Mouse (Mus musculus) erythroblast, embryonic 14.5 days (primary cell): ENCODE results near the gene Vmn1r183. TPM values are rescaled to one million over a fixed set of nuclear protein-coding genes. Genes with fewer than 3 reads are reported as not detected.
"Not testable (repeated sequence)": the region's sequence is repeated elsewhere in the genome, so short reads cannot be mapped to it uniquely, and the experiment has no call there.

Source experiments
- H3K27me3 ChIP-seq: 2 replicates; pipeline ENCODE4 v1.6.1; 2012; ENCODE audit warnings: inconsistent platforms; ENCODE audit not compliant: control insufficient read depth
- H3K36me3 ChIP-seq: 2 replicates; pipeline ENCODE4 v1.6.1; 2012; ENCODE audit warnings: mild to moderate bottlenecking, inconsistent platforms; ENCODE audit not compliant: control insufficient read depth
- H3K4me1 ChIP-seq: 2 replicates; pipeline ENCODE4 v1.6.1; 2012; ENCODE audit warnings: inconsistent platforms; ENCODE audit not compliant: control insufficient read depth
- H3K4me3 ChIP-seq: replicated peaks from 2 replicates; pipeline ENCODE3; 2012; ENCODE audit warnings: moderate library complexity, mild to moderate bottlenecking, inconsistent platforms
- H3K9me3 ChIP-seq: 2 replicates; pipeline ENCODE4 v1.6.1; 2012; ENCODE audit warnings: low read length, inconsistent platforms, mixed read lengths; ENCODE audit not compliant: control insufficient read depth
- GATA1 ChIP-seq: IDR thresholded peaks from 2 replicates; pipeline ENCODE4 v1.6.1; 2012; ENCODE audit warnings: low read length, inconsistent platforms, mixed read lengths
- TAL1 ChIP-seq: IDR thresholded peaks from 3 replicates; pipeline ENCODE4 v1.6.1; 2012; ENCODE audit warnings: low read length, inconsistent platforms, mixed read lengths
- polyA plus RNA-seq: library from polyadenylated mRNA; stranded (reverse); fragments of >175 nt; gene quantifications from 2 replicates; pipeline ENCODE4 v1.2.3, GENCODE M21; 2012

Gene Vmn1r183
- under 0.01 TPM in 2 replicates for polyA plus RNA-seq

DNA sequence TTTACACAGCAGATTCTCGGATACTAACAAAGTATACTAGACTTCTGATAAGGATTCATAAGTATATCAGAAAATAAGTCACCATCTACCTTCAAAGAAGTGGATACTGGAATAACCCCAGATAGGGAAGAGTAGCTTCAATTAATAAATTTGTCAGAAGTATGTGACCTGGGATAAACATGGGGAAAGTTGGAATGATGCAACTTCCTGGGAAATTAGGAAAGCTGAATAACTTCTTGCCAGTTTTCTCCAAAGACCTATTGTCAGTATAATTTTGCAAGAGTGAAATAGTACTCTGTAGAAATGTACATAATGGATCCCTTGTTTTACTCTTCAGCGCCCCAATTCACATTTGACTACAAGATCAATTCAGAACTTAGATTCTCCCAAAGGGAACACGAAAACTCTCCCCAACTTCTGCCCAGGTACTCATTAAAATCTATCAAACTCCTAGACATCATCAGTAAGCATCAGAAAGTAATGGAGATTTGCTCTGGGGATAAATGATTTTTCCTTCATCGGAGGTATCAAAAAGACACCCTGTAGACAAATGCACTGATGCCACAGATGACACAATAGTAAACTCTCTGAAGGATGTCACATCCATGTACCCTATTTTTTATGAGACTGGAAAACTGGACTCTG, at the start of gene Vmn1r183:
Vmn1r183 (plus strand) TSS at position 595 of the 645 bp plus-strand sequence.
- H3K27me3 ChIP-seq: no peaks in the 10 kb centered on the region
- H3K9me3 ChIP-seq: no peaks in the 10 kb centered on the region
- no peaks in the 10 kb centered on the region for H3K4me1 ChIP-seq
- H3K4me3 ChIP-seq: no peak within 1 kb of the TSS
- TF ChIP-seq TAL1: no peak
- no peak for TF ChIP-seq GATA1
- H3K36me3 ChIP-seq: no peaks in the 10 kb centered on the region

DNA sequence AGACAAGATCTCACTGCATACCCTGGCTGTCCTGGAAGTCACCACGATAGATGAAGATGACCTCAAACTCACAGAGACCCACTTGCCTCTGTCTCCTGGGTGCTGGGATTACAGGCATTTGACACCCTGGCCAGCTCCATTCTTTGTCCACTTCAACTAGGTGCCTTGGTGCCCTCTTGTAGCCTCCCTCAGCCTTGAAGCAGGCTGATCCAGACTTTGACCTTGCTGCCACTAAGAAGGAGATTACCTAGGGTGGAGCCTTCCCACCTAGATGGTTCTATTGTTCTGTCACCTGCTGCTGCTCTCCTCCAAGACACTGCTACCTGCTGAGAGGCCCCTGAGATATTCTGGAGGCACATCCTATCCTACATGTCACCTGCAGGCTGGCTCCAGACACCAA, 21.4 kb downstream of the Vmn1r183 start:
- H3K4me3 ChIP-seq: not testable (repeated sequence)

DNA sequence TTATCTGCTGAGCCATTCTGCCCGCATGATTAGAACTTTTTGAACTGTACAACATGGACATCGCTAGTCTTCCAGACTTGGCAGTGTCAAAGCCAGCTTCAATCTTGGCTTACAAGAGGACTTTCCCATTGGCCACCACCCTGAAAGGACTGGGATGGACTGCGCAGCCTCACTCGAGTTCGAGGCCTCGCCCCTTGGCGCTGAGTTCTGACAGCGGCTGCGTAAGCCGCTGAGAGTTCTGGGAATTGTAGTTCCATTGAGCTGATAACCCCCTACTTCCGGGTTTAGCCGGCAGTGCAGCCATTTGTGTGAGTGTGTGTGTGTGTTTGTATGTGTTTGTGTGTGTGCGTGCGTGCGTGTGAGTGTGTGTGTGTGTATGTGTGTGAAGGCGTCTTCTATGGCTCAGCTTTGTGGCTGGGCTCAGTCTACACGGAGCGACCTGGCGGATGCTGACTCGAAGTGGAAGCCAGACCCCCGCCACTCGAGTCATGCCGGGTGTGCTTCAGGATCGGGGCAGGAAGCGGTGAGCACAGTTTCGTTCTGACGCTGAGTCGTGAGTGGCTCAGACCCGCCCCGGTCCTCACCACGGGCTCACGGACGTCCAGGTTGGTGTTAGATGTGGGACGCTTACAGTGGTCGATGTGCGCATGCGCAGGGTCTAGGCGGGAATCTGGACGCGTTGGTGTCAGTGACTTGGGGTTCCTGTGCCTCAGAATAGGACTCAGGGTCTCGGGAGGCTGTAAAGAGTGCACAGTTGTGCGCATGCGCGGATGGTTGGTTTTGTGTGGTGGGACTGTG, 28.8 kb downstream of the Vmn1r183 start, which contains the start of gene Zfp180:
Zfp180 (plus strand) TSS at position 291 of the 798 bp plus-strand sequence.
- peaks cover 41% of the 10 kb centered on the region for H3K4me1 ChIP-seq
- TF ChIP-seq GATA1: no peak
- no peak for TF ChIP-seq TAL1

More for the DNA sequence above, 21.4 kb downstream of the Vmn1r183 start:
- H3K4me1 ChIP-seq, H3K27me3 ChIP-seq, H3K36me3 ChIP-seq, H3K9me3 ChIP-seq: not testable (repeated sequence)

DNA sequence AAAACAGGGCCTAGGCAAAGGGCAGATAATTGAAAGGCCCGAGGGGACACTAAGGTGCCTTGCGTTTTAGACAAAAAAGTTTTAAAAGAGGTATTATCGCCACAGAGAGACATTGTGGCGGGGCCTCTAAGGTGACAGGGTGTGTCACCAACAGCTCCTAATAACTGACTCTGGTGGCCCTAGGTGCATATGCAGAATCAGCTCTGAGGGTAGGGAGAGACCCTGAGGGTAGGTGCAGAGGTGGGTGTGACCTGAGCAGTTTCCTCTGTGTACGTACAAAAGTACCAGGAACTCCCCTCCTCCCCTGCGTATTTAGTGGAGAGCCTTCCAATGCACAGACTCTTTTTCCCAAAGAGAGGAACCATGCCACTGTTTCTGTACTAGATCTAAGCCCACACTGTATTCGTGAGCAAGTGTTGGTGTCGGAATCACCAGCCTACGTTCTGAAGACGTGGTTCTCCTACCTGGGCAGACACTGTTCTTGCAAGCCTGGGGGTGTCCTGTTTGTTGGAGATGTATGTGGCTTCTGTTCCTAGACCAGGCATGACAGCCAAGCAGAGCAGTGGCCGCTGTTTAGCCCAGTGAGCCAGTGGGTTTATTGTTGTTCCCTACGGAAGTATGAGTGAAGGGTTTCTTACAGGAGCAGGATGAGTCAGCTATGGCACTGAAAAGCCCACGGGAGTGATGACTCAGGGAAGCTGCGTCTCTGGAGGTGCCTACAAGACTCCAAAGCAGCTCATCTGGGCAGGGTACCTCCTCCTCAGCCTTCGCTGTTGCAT, 29.6 kb downstream of the Vmn1r183 start:
- Histone ChIP-seq H3K4me1 (peaks cover 41% of the 10 kb centered on the region), H3K27me3 (no peaks in the 10 kb centered on the region), H3K36me3 (peaks cover 47% of the 10 kb centered on the region), H3K4me3 (peak overlapping the region; percentile 79), H3K9me3 (peaks cover 2% of the 10 kb centered on the region)
- TF ChIP-seq GATA1 (no peak), TAL1 (no peak)

More for the DNA sequence above, 28.8 kb downstream of the Vmn1r183 start, which contains the start of gene Zfp180:
- no peaks in the 10 kb centered on the region for H3K27me3 ChIP-seq
- H3K36me3 ChIP-seq: peaks cover 39% of the 10 kb centered on the region
- peak within 1 kb of the TSS; percentile 79 for H3K4me3 ChIP-seq
- H3K9me3 ChIP-seq: peaks cover 2% of the 10 kb centered on the region

DNA sequence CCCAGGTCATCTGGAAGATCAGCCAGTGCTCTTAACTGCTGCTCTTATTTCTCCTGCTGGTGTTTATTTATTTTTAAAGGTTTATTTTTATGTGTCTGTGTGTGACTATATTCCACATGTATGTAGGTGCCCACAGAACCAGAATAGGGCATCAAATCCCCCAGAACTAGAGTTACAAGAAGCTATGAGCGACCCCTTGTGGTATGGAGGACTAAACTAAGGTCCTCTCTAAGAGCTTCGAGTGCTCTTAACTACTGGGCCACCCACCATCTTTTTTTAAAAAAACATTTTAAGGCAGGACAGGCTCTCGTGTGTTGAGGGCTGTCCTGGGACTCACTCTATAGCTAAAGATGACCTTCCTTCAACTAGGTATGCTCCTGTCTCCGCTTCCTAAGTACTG, 33.8 kb downstream of the Vmn1r183 start:
- H3K9me3 ChIP-seq: peaks cover 2% of the 10 kb centered on the region
- no peaks in the 10 kb centered on the region for H3K27me3 ChIP-seq
- no peak overlapping the region for H3K4me3 ChIP-seq
- peaks cover 32% of the 10 kb centered on the region for H3K4me1 ChIP-seq
- TF ChIP-seq GATA1 (no peak), TAL1 (no peak)
- peaks cover 62% of the 10 kb centered on the region for H3K36me3 ChIP-seq

DNA sequence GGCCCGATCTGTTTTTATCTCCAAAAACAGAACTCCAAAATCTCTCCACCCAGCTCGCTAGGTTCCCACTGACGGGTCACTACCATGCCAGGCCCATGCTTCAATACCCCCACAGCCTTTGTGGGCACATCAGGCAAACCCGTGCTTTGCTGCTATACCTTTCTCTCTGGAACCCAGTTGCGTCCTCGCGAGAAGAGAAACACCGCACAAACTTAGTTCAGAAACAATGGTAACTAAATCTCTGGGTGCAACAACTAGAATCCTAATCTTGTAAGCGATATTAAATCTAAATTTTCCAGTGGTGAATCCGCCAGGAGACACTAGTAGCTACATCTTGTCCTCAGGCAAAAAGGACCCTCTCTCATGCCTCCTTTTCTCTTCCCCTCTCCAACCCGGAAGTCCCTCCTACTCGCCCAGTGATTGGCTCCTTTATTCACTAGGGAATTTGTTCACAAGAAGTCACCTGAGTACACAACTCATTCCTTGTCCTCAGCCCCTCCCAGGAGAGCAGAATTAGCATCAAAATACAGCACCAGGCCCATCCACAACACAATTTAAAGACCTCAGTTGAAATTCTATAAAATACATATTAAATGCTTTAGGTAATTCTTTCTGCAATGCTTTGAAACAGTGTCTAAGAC, 34.6 kb downstream of the Vmn1r183 start:
- Histone ChIP-seq H3K9me3 (peaks cover 1% of the 10 kb centered on the region; the same call in 1 of the 2 replicates), H3K36me3 (peaks cover 65% of the 10 kb centered on the region), H3K27me3 (no peaks in the 10 kb centered on the region), H3K4me1 (peaks cover 27% of the 10 kb centered on the region), H3K4me3 (no peak overlapping the region)
- no peak for TF ChIP-seq GATA1
- TF ChIP-seq TAL1: no peak

DNA sequence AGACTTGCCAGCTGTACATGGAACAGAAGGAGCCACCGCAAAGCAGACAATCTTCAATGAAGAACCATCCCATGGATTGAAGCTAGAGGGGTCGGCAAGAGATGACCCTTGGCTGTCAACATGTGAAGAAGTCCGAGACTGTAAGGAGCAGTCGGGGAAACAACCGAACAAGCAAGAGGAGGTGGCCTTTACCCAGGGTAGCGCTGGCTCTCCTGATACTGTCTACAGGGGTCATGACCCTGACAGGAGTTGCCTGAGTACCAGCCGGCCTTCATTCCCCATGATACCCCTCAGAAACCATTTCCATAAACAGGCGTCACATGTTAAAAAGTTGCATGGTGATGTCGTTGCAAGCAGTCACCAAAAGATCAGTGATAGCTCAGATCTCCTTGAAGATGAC, 51.3 kb downstream of the Vmn1r183 start:
- TF ChIP-seq GATA1: no peak
- TF ChIP-seq TAL1: no peak
- H3K27me3 ChIP-seq: peaks cover 15% of the 10 kb centered on the region; the same call in 1 of the 2 replicates
- peaks cover 96% of the 10 kb centered on the region for H3K9me3 ChIP-seq
- H3K4me3 ChIP-seq: no peak overlapping the region
- no peaks in the 10 kb centered on the region for H3K4me1 ChIP-seq
- H3K36me3 ChIP-seq: peaks cover 99% of the 10 kb centered on the region

DNA sequence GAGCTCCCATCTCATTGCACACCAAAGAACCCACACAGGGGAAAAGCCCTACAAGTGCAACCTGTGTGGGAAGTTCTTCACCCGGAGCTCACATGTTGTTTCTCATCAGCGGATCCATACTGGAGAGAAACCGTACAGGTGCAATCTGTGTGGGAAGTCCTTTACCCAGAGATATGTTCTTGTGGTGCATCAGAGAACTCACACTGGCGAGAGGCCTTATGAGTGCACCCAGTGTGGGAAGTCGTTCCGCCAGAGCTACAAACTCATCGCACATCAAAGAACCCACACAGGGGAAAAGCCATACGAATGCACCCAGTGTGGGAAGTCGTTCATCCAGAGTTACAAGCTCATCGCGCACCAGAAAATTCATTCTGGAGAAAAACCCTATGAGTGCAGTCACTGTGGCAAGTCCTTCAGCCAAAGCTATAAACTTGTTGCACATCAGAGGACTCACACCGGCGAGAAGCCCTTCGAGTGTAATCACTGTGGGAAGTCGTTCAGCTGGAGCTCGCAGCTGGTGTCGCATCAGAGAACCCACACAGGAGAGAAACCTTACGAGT, 52.2 kb downstream of the Vmn1r183 start:
- Histone ChIP-seq H3K9me3 (peaks cover 89% of the 10 kb centered on the region), H3K36me3 (peaks cover 92% of the 10 kb centered on the region)
- TF ChIP-seq TAL1: no peak
- no peak for TF ChIP-seq GATA1

More for the DNA sequence above, 52.2 kb downstream of the Vmn1r183 start:
- Histone ChIP-seq H3K27me3 (peaks cover 15% of the 10 kb centered on the region; the same call in 1 of the 2 replicates), H3K4me3 (no peak overlapping the region), H3K4me1 (no peaks in the 10 kb centered on the region)
